Mouse (Mus musculus): ENCODE data around the gene Pdik1l.

DNA sequence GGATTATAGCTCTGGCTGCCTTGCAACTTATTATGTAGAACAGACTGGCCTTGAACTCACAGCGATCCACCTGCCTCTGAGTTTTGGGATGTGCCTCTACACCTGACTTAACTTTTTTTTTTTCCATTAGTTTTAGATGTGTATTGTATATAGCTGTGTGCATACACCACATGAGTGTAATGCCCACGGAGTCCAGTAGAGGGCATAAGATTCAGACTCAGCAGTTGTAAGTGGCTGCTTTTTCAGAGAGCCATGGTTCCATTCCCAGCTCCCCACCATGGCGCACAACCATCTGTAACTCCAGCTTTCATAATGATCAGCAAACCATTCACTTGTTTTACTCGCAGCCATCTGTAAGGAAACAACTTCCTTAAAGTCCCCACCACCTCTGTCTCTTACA lies 8.8 kb upstream of the Pdik1l start:
- TF ChIP-seq E2F4 (IDR thresholded peaks at IDR 0.05; ENCODE audit: insufficient read depth): no peak
- TF ChIP-seq TCF12 (IDR thresholded peaks at IDR 0.05; ENCODE audit: insufficient read depth, poor library complexity, severe bottlenecking): no peak
- no peak for TF ChIP-seq POLR2A (IDR thresholded peaks at IDR 0.05; ENCODE audit: insufficient read length, low read depth)
